11 mouse cellular contexts compared by ENCODE assay signal in genomic region chr15:7198816-7199215, GRCm38 (mm10).
DNase-seq lines count a peak whose midpoint lies in the region; ATAC-seq lines count a peak whose summit lies in the region.
"Had no signal": no experiment of that assay in that cellular context is flagged by ENCODE, and none has a peak within 500 bp of the region (broad histone marks: within the 10 kb centered on the region; RNA-seq: fewer than 3 reads in every experiment).

No protein-coding gene starts in this region.

- no peak overlapping the region for H3K9ac ChIP-seq in intestine, embryonic 15.5 days
- H3K9ac ChIP-seq in intestine, embryonic 16.5 days (ENCODE audit: low read depth, low read length) = no peak overlapping the region
- H3K9ac ChIP-seq in neural tube, embryonic 13.5 days = no peak overlapping the region
- H3K9ac ChIP-seq: embryonic facial prominence, embryonic 12.5 days; liver, embryonic 14.5 days had no signal

- intact Hi-C loops in heart, postnatal 10 days (cut with DNase I) = no loop called here

- H3K4me2 ChIP-seq in intestine, embryonic 15.5 days (replicated peaks) = no peak overlapping the region
- no peak overlapping the region for H3K4me2 ChIP-seq in intestine, embryonic 16.5 days (ENCODE audit: low read depth, low read length)
- H3K4me2 ChIP-seq in neural tube, embryonic 13.5 days = no peak overlapping the region
- H3K4me2 ChIP-seq: embryonic facial prominence, embryonic 12.5 days had no signal

- peak; percentile 34; the same call in 1 of the 2 replicates for ATAC-seq in intestine, embryonic 15.5 days
- ATAC-seq in intestine, embryonic 16.5 days = no peak
- peak; percentile 81 for ATAC-seq in neural tube, embryonic 13.5 days (ENCODE audit: low read depth)

- H3K27me3 ChIP-seq in intestine, embryonic 15.5 days (replicated peaks) = no peaks in the 10 kb centered on the region
- no peaks in the 10 kb centered on the region for H3K27me3 ChIP-seq in intestine, embryonic 16.5 days (replicated peaks; ENCODE audit: control insufficient read depth, insufficient read depth, low read length)
- no peaks in the 10 kb centered on the region for H3K27me3 ChIP-seq in neural tube, embryonic 13.5 days
- H3K27me3 ChIP-seq: embryonic facial prominence, embryonic 12.5 days had no signal

- H3K4me1 ChIP-seq in intestine, embryonic 15.5 days (replicated peaks) = peaks cover 12% of the 10 kb centered on the region
- H3K4me1 ChIP-seq in intestine, embryonic 16.5 days (ENCODE audit: control insufficient read depth, insufficient read depth, low read length) = peaks cover 15% of the 10 kb centered on the region
- H3K4me1 ChIP-seq in neural tube, embryonic 13.5 days (replicated peaks) = peaks cover 85% of the 10 kb centered on the region

- no peak overlapping the region for H3K27ac ChIP-seq in intestine, embryonic 15.5 days
- no peak overlapping the region for H3K27ac ChIP-seq in intestine, embryonic 16.5 days (ENCODE audit: low read length)
- peak overlapping the region; percentile 81 for H3K27ac ChIP-seq in neural tube, embryonic 13.5 days (replicated peaks)
- H3K27ac ChIP-seq: embryonic facial prominence, embryonic 12.5 days; liver, embryonic 14.5 days had no signal

- no peaks in the 10 kb centered on the region for H3K9me3 ChIP-seq in intestine, embryonic 15.5 days
- H3K9me3 ChIP-seq in intestine, embryonic 16.5 days (ENCODE audit: control insufficient read depth, low read length) = no peaks in the 10 kb centered on the region
- H3K9me3 ChIP-seq in neural tube, embryonic 13.5 days = no peaks in the 10 kb centered on the region
- H3K9me3 ChIP-seq: embryonic facial prominence, embryonic 12.5 days; G1E had no signal

- H3K36me3 ChIP-seq in intestine, embryonic 15.5 days = no peaks in the 10 kb centered on the region
- H3K36me3 ChIP-seq in intestine, embryonic 16.5 days (ENCODE audit: control insufficient read depth, insufficient read depth, low read length) = no peaks in the 10 kb centered on the region
- no peaks in the 10 kb centered on the region for H3K36me3 ChIP-seq in neural tube, embryonic 13.5 days
- H3K36me3 ChIP-seq: embryonic facial prominence, embryonic 12.5 days; G1E had no signal

- WGBS in intestine, embryonic 15.5 days = 69% methylated on average over 2 of the region's 2 CpGs
- WGBS in intestine, embryonic 16.5 days = 62% methylated on average over 2 of the region's 2 CpGs
- WGBS in neural tube, embryonic 13.5 days = 7% methylated on average over 2 of the region's 2 CpGs

- peak; percentile 49 for DNase-seq in forelimb bud, embryonic 11.5 days (ENCODE audit: low read depth, low spot score)
- peak; percentile 59 to 68 for DNase-seq in layer of hippocampus, postnatal 10 days (ENCODE audit: low spot score in 2 of 2)
- no peak for DNase-seq in adrenal gland, postnatal 25 days
- DNase-seq in heart, postnatal 10 days = no peak
- no peak for DNase-seq in MN1 (ENCODE audit: low spot score)

- H3K4me3 ChIP-seq in intestine, embryonic 15.5 days (replicated peaks) = no peak overlapping the region
- no peak overlapping the region for H3K4me3 ChIP-seq in intestine, embryonic 16.5 days (ENCODE audit: low read length)
- no peak overlapping the region for H3K4me3 ChIP-seq in neural tube, embryonic 13.5 days
- H3K4me3 ChIP-seq: embryonic facial prominence, embryonic 12.5 days had no signal

Comparison
In these comparisons a context has a peak if more than half of its experiments do, and no peak if none do; other contexts are left out.
1. DNase-seq: peak in forelimb bud, embryonic 11.5 days (single experiment) and layer of hippocampus, postnatal 10 days (2 of 2); none in adrenal gland, postnatal 25 days (single experiment), heart, postnatal 10 days (0 of 2) and MN1 (single experiment).